Mouse (Mus musculus): ENCODE data around the gene Pyy. TPM values are rescaled to one million over a fixed set of nuclear protein-coding genes. Genes with fewer than 3 reads are reported as not detected.
A peak's percentile ranks its signal among the peaks of the same experiment; 100 is the strongest.

Pyy gene
- polyA plus RNA-seq, 1 experiment from 2014 or later, result not detected

DNA sequence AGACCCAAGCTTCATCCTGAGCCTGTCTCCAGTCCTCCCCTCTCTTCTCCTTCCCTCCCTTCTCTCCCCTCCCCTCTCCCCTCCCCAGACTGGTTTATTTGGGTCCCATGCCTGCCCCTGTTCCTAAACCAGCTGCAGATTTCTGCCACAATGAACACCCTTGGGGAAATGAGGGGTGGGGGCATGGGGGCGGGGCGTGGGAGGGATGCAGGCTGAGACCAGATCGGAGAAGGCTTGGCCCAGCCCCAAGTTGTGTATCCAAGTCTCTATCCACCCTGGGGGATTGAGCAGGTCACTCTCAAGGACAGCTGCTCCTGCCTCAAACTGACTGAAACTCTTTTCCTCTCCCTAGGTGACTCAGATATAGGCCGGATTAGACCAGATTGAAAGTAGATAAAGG lies 26.9 kb upstream of the Pyy start:
- no peaks in the 10 kb centered on the region for H3K36me3 ChIP-seq (ENCODE audit: insufficient read depth, low read length)

DNA sequence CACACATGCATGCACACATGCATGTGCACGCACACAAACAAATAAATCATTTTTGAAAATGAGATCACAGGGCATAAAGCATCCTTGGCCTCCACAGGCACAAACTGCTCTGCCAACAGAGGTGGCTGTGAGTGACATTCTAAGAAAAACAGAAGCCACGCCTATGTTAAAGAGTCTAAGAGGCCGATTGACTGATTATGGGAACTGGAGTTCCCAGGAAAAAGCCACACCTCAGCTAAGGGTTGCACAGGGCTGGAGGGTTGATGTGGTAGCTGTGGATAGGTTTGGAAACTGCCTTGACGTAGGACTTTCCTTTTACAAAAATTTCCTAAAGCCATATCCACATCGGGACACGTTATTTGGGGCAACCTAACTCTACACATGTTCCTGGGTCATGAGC lies 9.8 kb upstream of the Pyy start:
- H3K27ac ChIP-seq (ENCODE audit: low read length), result no peak overlapping the region
- DNase-seq (ENCODE audit: low spot score) (no peak), ATAC-seq (no peak)
- 64% methylated on average over 6 of the region's 6 CpGs for WGBS
- H3K4me1 ChIP-seq (ENCODE audit: insufficient read depth, low read depth, low read length), result no peaks in the 10 kb centered on the region
- no peaks in the 10 kb centered on the region for H3K27me3 ChIP-seq (replicated peaks; ENCODE audit: insufficient read depth, low read length)
- no peak overlapping the region for H3K4me2 ChIP-seq (replicated peaks; ENCODE audit: low read depth, low read length)
- TF ChIP-seq CTCF (IDR thresholded peaks at IDR 0.05) (no peak), EP300 (IDR thresholded peaks at IDR 0.05) (no peak)
- no peaks in the 10 kb centered on the region for H3K9me3 ChIP-seq (ENCODE audit: low read length)
- no peak overlapping the region for H3K9ac ChIP-seq (replicated peaks; ENCODE audit: low read depth)
- no peak overlapping the region for H3K4me3 ChIP-seq (ENCODE audit: low read depth, low read length)
- no peaks in the 10 kb centered on the region for H3K36me3 ChIP-seq (ENCODE audit: insufficient read depth, low read length)

More for the DNA sequence above, 26.9 kb upstream of the Pyy start:
- Histone ChIP-seq H3K9ac (replicated peaks; ENCODE audit: low read depth) (no peak overlapping the region), H3K4me3 (ENCODE audit: low read depth, low read length) (no peak overlapping the region), H3K4me1 (ENCODE audit: insufficient read depth, low read depth, low read length) (no peaks in the 10 kb centered on the region), H3K27me3 (replicated peaks; ENCODE audit: insufficient read depth, low read length) (peaks cover 8% of the 10 kb centered on the region; the same call in 1 of the 2 replicates), H3K4me2 (replicated peaks; ENCODE audit: low read depth, low read length) (no peak overlapping the region), H3K9me3 (ENCODE audit: low read length) (no peaks in the 10 kb centered on the region), H3K27ac (ENCODE audit: low read length) (no peak overlapping the region)
- DNase-seq (ENCODE audit: low spot score) (no peak), ATAC-seq (no peak)
- WGBS, result 6% methylated on average over 4 of the region's 4 CpGs
- TF ChIP-seq CTCF (IDR thresholded peaks at IDR 0.05), result no peak
- no peak for TF ChIP-seq EP300 (IDR thresholded peaks at IDR 0.05)

DNA sequence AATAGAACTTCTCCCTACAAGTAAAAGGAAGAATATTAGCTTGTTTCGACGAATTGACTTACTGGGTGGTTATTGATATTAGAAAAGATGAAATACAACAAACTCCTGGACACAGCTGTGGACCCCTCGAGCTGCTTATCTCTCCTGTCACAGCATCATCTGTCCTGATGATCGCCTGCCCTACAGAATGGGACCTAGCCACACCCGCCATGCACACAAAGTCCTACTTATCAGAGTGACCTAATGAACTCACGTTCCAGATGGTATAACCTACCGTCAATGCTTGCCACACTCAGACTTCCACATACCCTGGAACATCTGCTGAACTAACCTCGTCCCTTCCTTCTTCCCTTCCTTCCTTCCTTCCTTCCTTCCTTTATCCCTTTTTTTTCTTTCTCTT lies 8.6 kb upstream of the Pyy start:
- WGBS, result 37% methylated on average over 8 of the region's 8 CpGs
- H3K27me3 ChIP-seq (replicated peaks; ENCODE audit: insufficient read depth, low read length), result no peaks in the 10 kb centered on the region
- TF ChIP-seq CTCF (IDR thresholded peaks at IDR 0.05), result no peak
- TF ChIP-seq EP300 (IDR thresholded peaks at IDR 0.05), result no peak
- no peaks in the 10 kb centered on the region for H3K36me3 ChIP-seq (ENCODE audit: insufficient read depth, low read length)
- ATAC-seq (no peak), DNase-seq (ENCODE audit: low spot score) (no peak)
- H3K27ac ChIP-seq (ENCODE audit: low read length), result no peak overlapping the region
- H3K4me2 ChIP-seq (replicated peaks; ENCODE audit: low read depth, low read length), result no peak overlapping the region
- H3K4me1 ChIP-seq (ENCODE audit: insufficient read depth, low read depth, low read length), result no peaks in the 10 kb centered on the region
- H3K4me3 ChIP-seq (ENCODE audit: low read depth, low read length), result no peak overlapping the region
- H3K9me3 ChIP-seq (ENCODE audit: low read length), result no peaks in the 10 kb centered on the region
- no peak overlapping the region for H3K9ac ChIP-seq (replicated peaks; ENCODE audit: low read depth)

DNA sequence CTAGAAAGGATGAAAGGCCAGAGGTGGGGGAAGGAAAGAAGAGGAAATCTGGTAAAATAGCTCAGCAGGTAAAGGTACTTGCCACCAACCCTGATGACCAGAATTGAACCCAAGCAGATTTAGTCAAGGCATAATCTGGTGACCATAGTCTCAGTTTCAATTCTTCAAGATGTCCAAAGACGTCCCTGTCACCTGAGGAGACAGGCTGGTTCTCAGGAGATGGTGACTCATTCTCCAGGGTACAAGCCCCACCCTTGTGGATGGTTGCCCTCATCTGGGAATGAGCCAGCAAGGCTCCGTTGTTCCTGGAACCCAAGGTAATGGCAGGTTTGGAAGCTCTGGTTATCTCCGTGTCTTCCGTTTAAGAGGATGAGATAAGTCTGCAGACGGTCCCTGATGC lies 3.9 kb upstream of the Pyy start:
- ATAC-seq (no peak), DNase-seq (ENCODE audit: low spot score) (no peak)
- Histone ChIP-seq H3K9ac (replicated peaks; ENCODE audit: low read depth) (no peak overlapping the region), H3K27me3 (replicated peaks; ENCODE audit: insufficient read depth, low read length) (peaks cover 16% of the 10 kb centered on the region; the same call in 1 of the 2 replicates), H3K4me3 (ENCODE audit: low read depth, low read length) (no peak overlapping the region), H3K36me3 (ENCODE audit: insufficient read depth, low read length) (no peaks in the 10 kb centered on the region), H3K4me2 (replicated peaks; ENCODE audit: low read depth, low read length) (no peak overlapping the region), H3K27ac (ENCODE audit: low read length) (no peak overlapping the region), H3K9me3 (ENCODE audit: low read length) (no peaks in the 10 kb centered on the region), H3K4me1 (ENCODE audit: insufficient read depth, low read depth, low read length) (no peaks in the 10 kb centered on the region)
- TF ChIP-seq CTCF (IDR thresholded peaks at IDR 0.05) (no peak), EP300 (IDR thresholded peaks at IDR 0.05) (no peak)
- WGBS, result 66% methylated on average over 5 of the region's 5 CpGs

DNA sequence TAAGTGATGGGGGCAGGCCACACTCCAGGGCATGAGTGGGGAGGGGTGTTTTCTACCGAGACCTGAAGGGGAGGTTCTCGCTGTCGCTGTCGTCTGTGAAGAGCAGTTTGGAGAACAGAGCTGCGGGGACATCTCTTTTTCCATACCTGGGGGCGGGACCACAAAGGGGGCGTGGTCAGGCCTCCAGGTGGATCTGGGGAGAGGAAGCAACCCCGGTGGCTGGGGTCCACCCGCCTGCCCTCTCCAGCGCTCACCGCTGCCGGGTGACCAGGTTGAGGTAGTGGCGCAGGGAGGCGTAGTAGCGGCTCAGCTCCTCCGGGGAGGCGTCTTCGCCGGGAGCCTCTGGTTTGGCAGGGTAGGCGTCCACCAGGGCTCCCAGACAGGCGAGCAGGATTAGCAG lies 721 bp downstream of the Pyy start:
- peaks cover 35% of the 10 kb centered on the region for H3K27me3 ChIP-seq (replicated peaks; ENCODE audit: insufficient read depth, low read length)
- ATAC-seq (no peak), DNase-seq (ENCODE audit: low spot score) (peak; percentile 11)
- H3K4me2 ChIP-seq (replicated peaks; ENCODE audit: low read depth, low read length), result no peak overlapping the region
- no peak for TF ChIP-seq EP300 (IDR thresholded peaks at IDR 0.05)
- TF ChIP-seq CTCF (IDR thresholded peaks at IDR 0.05), result no peak
- no peaks in the 10 kb centered on the region for H3K36me3 ChIP-seq (ENCODE audit: insufficient read depth, low read length)
- H3K9ac ChIP-seq (replicated peaks; ENCODE audit: low read depth), result no peak overlapping the region
- no peaks in the 10 kb centered on the region for H3K9me3 ChIP-seq (ENCODE audit: low read length)
- H3K27ac ChIP-seq (ENCODE audit: low read length), result no peak overlapping the region
- WGBS, result 3% methylated on average over 14 of the region's 21 CpGs
- H3K4me1 ChIP-seq (ENCODE audit: insufficient read depth, low read depth, low read length), result no peaks in the 10 kb centered on the region
- H3K4me3 ChIP-seq (ENCODE audit: low read depth, low read length), result no peak overlapping the region

DNA sequence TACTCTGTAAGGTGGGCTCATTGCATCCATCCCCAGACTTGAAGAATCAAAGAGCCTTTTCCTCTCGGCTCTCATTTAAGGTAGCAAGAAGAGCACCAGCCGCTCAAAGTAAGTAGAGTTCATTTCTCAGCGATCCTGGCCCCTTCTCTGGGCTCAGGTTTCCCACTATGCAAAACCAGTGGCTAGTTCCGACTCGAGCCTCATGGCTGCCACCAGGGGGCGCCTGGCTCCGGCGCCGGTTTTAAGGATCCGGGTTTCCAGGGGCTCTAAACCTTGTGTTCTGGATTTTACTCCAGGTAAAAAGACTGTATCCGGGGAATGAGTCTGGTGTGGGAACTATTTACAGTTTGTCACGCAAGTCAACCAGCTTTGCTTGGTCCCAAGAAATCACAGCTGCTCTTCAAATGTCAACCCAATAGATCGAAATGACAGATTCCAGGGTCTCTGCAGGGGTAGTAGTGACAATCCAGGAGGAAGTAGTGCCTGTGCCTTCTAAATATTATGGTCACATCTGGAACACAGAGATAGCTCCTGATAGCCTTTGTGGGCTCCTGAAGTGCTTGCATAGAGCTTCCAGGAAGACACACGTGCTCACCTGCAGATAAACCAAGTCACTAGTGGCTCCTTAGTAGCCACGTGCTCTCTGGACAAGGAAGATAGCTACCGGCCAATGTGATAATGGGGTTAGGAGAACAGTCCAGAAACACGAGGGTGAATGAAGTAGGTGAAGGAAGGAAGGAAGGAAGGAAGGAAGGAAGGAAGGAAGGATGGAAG lies 5.0 kb downstream of the Pyy start:
- peak; percentile 75 for DNase-seq (ENCODE audit: low spot score)
- Histone ChIP-seq H3K36me3 (ENCODE audit: insufficient read depth, low read length) (no peaks in the 10 kb centered on the region), H3K27ac (ENCODE audit: low read length) (no peak overlapping the region), H3K27me3 (replicated peaks; ENCODE audit: insufficient read depth, low read length) (peaks cover 30% of the 10 kb centered on the region), H3K9me3 (ENCODE audit: low read length) (no peaks in the 10 kb centered on the region), H3K4me3 (ENCODE audit: low read depth, low read length) (no peak overlapping the region), H3K4me1 (ENCODE audit: insufficient read depth, low read depth, low read length) (no peaks in the 10 kb centered on the region), H3K4me2 (replicated peaks; ENCODE audit: low read depth, low read length) (no peak overlapping the region), H3K9ac (replicated peaks; ENCODE audit: low read depth) (no peak overlapping the region)
- TF ChIP-seq CTCF (IDR thresholded peaks at IDR 0.05) (peak; percentile 84), EP300 (IDR thresholded peaks at IDR 0.05) (no peak)
- ATAC-seq, result no peak
- WGBS, result 14% methylated on average over 17 of the region's 17 CpGs

Measured in lung, postnatal 0 days (tissue).